Mouse (Mus musculus) G1E (cell line): ENCODE measurements around the gene Cby3. TPM values are rescaled to one million over a fixed set of nuclear protein-coding genes. Genes with fewer than 3 reads are reported as not detected.

Experiments
- ATAC-seq: 2 replicates; pipeline ENCODE4 v1.8.0; 2016; ENCODE audit warnings: mild to moderate bottlenecking; ENCODE audit not compliant: insufficient number of reproducible peaks, poor library complexity, low FRiP score, severe bottlenecking; ENCODE audit errors: extremely low read depth
- DNase-seq: peaks from one replicate; pipeline ENCODE4 v3.0.0; 2012; ENCODE audit warnings: low spot score
- H3K27me3 ChIP-seq: 2 replicates; pipeline ENCODE4 v1.6.1; 2012; ENCODE audit warnings: mild to moderate bottlenecking, low read length, inconsistent platforms; ENCODE audit not compliant: insufficient read depth
- H3K36me3 ChIP-seq: replicated peaks from 2 replicates; pipeline ENCODE3; 2012; ENCODE audit warnings: mild to moderate bottlenecking, inconsistent platforms
- H3K4me1 ChIP-seq: 2 replicates; pipeline ENCODE4 v1.6.1; 2012; ENCODE audit warnings: low read depth, low read length, inconsistent platforms, mixed read lengths; ENCODE audit not compliant: insufficient read depth
- H3K4me3 ChIP-seq: 2 replicates; pipeline ENCODE4 v1.5.1; 2012; ENCODE audit warnings: low read depth, mild to moderate bottlenecking, inconsistent platforms, low read length, moderate library complexity, mixed read lengths
- H3K9me3 ChIP-seq: replicated peaks from 2 replicates; pipeline ENCODE4 v1.6.1; 2012; ENCODE audit warnings: inconsistent platforms
- CTCF ChIP-seq: IDR thresholded peaks from 2 replicates; pipeline ENCODE4 v1.5.1; 2012; ENCODE audit warnings: low read depth, low read length, inconsistent platforms, mixed read lengths
- GATA1 ChIP-seq: IDR thresholded peaks from 2 replicates; pipeline ENCODE4 v1.6.1; 2012; ENCODE audit warnings: borderline replicate concordance, low read length, inconsistent platforms, mixed read lengths
- GATA2 ChIP-seq: IDR thresholded peaks from 2 replicates; pipeline ENCODE4 v1.6.1; 2012; ENCODE audit warnings: low read depth, low read length, inconsistent platforms, borderline replicate concordance
- POLR2AphosphoS5 ChIP-seq: IDR thresholded peaks from 2 replicates; pipeline ENCODE4 v1.6.1; 2012; ENCODE audit warnings: low read depth, low read length, inconsistent platforms; ENCODE audit not compliant: insufficient replicate concordance
- TAL1 ChIP-seq: conservative IDR thresholded peaks from 2 replicates; pipeline ENCODE4 v1.6.1; 2012; ENCODE audit warnings: low read depth, low read length, inconsistent platforms, mixed read lengths
- polyA plus RNA-seq: library from polyadenylated mRNA; stranded (reverse); fragments of >175 nt; gene quantifications from 2 replicates; pipeline ENCODE4 v1.2.3, GENCODE M21; 2012
- total RNA-seq, 2 experiments: library from RNA; stranded (forward) in 1 of 2; stranded (reverse) in 1 of 2; fragments of 200-1000 nt in 1 of 2; fragments of >200 nt in 1 of 2; fragmentation: Nextera tagmentation in 1 of 2; gene quantifications; 2 replicates each; pipeline ENCODE4 v1.2.3; 2014 to 2017

Cby3 gene
- total and polyA plus RNA-seq, 3 experiments, result not detected

DNA sequence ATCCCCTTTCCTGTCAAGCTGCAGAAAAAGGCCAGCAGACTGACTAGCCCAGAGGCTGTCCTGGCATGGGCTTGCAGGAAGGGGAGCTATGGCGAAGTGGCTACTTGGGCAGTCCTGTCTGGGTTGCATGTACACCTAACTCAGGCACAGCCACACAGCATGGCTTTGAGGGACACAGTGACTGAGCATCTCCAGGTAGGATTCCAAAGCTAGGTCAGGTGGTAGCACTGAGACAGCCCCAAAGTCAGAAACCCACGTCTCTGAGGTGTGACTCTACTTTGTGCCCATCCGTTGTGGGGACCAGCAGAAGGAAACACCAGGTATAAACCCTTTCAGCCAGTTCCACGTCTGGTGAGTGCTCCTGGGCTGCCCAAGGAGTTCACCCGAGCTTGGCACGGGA, 39.0 kb downstream of the Cby3 start:
- peaks cover 84% of the 10 kb centered on the region for H3K36me3 ChIP-seq
- H3K27me3 ChIP-seq, result no peaks in the 10 kb centered on the region
- ATAC-seq, result no peak

DNA sequence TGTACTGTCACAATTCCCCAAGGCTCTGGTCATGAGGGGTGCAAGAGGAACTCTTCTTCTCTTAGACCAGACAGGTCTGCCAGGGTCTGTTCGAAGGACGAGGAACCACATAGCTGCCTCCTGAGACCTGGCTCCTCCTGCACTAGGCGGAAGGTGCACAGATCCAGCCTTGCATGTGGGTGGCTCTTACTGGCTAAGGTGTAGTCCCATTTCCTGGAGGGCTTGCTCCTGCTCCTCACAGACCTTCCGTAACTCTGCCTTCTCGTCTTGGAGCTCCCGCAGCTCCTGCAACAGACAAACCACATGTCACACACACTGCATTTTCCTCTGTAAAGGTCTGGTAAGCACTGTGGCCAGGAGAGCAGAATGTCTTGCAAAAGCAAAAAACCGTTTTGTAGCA, 40.5 kb downstream of the Cby3 start:
- H3K4me3 ChIP-seq, result no peak overlapping the region

More for the DNA sequence above, 39.0 kb downstream of the Cby3 start:
- TF ChIP-seq GATA1, result no peak
- DNase-seq, result no peak
- Histone ChIP-seq H3K4me1 (peaks cover 12% of the 10 kb centered on the region), H3K9me3 (no peaks in the 10 kb centered on the region), H3K4me3 (no peak overlapping the region)

DNA sequence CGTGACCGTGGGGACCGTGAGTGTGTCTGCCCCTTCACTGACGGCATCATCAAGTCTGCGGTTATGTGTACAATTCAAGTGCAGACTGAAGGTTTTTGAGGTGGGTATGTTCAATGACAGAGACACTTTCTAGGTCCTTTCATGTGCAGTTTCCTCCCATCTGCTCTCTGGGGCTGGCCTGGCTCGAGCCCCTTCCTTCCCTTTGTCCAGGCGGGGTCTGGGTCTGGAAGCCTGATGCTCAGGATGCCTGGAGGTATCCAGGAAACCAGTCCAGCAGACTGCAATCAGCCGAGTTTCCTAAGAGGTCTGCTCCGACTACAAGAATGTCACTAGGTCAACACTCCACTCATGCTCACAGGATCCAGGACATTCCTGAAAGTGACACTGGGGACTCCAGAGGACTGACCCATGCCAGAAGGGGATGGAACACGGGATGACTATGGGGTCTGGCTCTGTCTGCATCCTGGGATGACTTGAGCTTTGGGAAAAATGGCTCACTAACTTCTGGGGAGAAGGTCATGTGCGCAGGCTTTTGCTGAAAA, 42.6 kb downstream of the Cby3 start:
- ATAC-seq, result no peak
- TF ChIP-seq POLR2AphosphoS5, result no peak
- TF ChIP-seq CTCF, result no peak
- TF ChIP-seq GATA1, result no peak
- no peak for TF ChIP-seq TAL1
- no peak for TF ChIP-seq GATA2

More for the DNA sequence above, 40.5 kb downstream of the Cby3 start:
- DNase-seq (no peak), ATAC-seq (no peak)
- TF ChIP-seq CTCF (no peak), GATA1 (no peak), POLR2AphosphoS5 (no peak), GATA2 (no peak), TAL1 (no peak)
- H3K27me3 ChIP-seq, result no peaks in the 10 kb centered on the region
- H3K9me3 ChIP-seq, result no peaks in the 10 kb centered on the region
- peaks cover 85% of the 10 kb centered on the region for H3K36me3 ChIP-seq
- peaks cover 10% of the 10 kb centered on the region for H3K4me1 ChIP-seq

DNA sequence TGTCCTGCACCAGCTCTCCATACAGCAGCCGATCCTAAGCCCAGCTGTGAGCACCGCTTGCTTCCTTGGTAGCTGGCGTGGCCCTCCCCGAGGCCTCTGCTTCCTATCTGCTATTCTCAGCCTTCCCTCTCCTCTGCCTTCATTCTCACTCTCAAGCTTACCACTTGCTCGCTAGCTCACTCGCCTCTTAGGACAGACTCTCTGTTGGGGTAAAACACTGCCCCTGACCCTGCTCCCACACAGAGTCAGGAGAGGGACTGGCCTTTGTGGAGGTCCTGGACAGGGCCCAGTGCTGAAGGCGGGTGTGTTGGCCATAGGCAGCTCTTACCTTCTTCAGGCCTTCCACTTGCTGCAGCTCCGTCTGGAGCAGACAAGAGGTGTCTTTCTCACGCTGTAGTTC, 43.1 kb downstream of the Cby3 start:
- H3K9me3 ChIP-seq, result no peaks in the 10 kb centered on the region
- TF ChIP-seq GATA1, result no peak
- no peak for TF ChIP-seq TAL1
- H3K4me3 ChIP-seq, result no peak overlapping the region
- ATAC-seq (no peak), DNase-seq (no peak)
- H3K36me3 ChIP-seq, result peaks cover 83% of the 10 kb centered on the region
- H3K27me3 ChIP-seq, result no peaks in the 10 kb centered on the region
- peaks cover 5% of the 10 kb centered on the region; the same call in 1 of the 2 replicates for H3K4me1 ChIP-seq

More for the DNA sequence above, 42.6 kb downstream of the Cby3 start:
- no peaks in the 10 kb centered on the region for H3K27me3 ChIP-seq
- H3K4me1 ChIP-seq, result peaks cover 5% of the 10 kb centered on the region; the same call in 1 of the 2 replicates
- H3K4me3 ChIP-seq, result no peak overlapping the region
- no peaks in the 10 kb centered on the region for H3K9me3 ChIP-seq
- DNase-seq, result no peak
- peaks cover 82% of the 10 kb centered on the region for H3K36me3 ChIP-seq

DNA sequence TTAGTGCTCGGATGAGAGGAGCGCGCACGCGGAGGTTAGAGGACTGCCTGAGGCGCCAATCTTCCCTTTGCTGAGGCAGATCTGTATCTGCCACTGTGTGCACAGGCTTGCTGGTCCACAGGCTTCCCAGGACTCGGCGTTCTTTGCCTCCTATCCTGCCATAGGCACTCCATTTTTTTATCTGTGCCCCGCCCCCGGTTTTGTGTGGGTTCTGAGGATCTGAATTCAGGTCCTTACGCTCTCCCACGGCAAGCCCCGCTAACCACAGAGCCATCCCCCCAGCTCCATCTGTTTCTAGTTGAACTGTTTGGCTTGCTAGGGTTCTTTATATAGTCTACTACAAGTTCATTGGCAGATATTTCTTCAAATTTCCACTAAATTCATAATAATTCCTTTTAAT, 44.5 kb downstream of the Cby3 start:
- no peak for DNase-seq
- no peak for ATAC-seq
- Histone ChIP-seq H3K4me3 (no peak overlapping the region), H3K4me1 (peaks cover 5% of the 10 kb centered on the region; the same call in 1 of the 2 replicates), H3K27me3 (no peaks in the 10 kb centered on the region), H3K36me3 (peaks cover 84% of the 10 kb centered on the region), H3K9me3 (no peaks in the 10 kb centered on the region)
- no peak for TF ChIP-seq GATA2
- no peak for TF ChIP-seq POLR2AphosphoS5
- TF ChIP-seq TAL1, result no peak
- no peak for TF ChIP-seq GATA1
- no peak for TF ChIP-seq CTCF

DNA sequence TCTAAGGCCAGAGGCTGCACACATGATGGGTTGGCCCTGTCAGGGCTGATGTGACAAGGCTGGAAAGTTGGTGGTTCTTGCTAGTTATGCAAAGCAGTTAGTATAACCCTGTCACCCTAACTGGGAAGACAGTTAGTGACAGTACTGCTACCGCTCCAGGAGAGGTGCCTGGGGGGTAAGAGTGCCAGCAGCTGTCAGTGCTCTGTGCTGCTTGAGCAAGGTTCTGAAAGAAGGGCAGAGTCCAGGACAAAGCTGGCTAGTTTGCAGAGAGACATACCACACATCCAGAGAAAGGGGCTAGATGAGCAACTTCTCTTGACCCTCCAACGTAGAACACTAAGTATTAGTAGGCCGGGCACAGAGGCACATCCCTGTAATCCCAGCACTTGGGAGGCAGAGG, 48.2 kb downstream of the Cby3 start:
- no peak for DNase-seq
- TF ChIP-seq TAL1 (no peak), CTCF (no peak), GATA2 (no peak), POLR2AphosphoS5 (no peak), GATA1 (no peak)
- peaks cover 5% of the 10 kb centered on the region; the same call in 1 of the 2 replicates for H3K4me1 ChIP-seq
- H3K4me3 ChIP-seq, result no peak overlapping the region
- no peaks in the 10 kb centered on the region for H3K27me3 ChIP-seq
- peaks cover 86% of the 10 kb centered on the region for H3K36me3 ChIP-seq
- no peak for ATAC-seq
- no peaks in the 10 kb centered on the region for H3K9me3 ChIP-seq
